Mouse (Mus musculus) small intestine, adult 10 weeks (tissue): ENCODE data around the gene Prkcsh. TPM values are rescaled to one million over a fixed set of nuclear protein-coding genes. Genes with fewer than 3 reads are reported as not detected.

ENCODE experiments used
- polyA plus RNA-seq: library from polyadenylated mRNA; stranded (reverse); fragments of 350-450 nt; fragmentation: Illumina TruSeq; extraction: RNeasy Lipid Tissue Mini Kit (QIAGEN cat#74804); gene quantifications from one replicate; pipeline ENCODE4 v1.2.3, GENCODE M21; 2014; ENCODE audit warnings: low replicate concordance

Gene Prkcsh
- polyA plus RNA-seq = 4.0 TPM

DNA sequence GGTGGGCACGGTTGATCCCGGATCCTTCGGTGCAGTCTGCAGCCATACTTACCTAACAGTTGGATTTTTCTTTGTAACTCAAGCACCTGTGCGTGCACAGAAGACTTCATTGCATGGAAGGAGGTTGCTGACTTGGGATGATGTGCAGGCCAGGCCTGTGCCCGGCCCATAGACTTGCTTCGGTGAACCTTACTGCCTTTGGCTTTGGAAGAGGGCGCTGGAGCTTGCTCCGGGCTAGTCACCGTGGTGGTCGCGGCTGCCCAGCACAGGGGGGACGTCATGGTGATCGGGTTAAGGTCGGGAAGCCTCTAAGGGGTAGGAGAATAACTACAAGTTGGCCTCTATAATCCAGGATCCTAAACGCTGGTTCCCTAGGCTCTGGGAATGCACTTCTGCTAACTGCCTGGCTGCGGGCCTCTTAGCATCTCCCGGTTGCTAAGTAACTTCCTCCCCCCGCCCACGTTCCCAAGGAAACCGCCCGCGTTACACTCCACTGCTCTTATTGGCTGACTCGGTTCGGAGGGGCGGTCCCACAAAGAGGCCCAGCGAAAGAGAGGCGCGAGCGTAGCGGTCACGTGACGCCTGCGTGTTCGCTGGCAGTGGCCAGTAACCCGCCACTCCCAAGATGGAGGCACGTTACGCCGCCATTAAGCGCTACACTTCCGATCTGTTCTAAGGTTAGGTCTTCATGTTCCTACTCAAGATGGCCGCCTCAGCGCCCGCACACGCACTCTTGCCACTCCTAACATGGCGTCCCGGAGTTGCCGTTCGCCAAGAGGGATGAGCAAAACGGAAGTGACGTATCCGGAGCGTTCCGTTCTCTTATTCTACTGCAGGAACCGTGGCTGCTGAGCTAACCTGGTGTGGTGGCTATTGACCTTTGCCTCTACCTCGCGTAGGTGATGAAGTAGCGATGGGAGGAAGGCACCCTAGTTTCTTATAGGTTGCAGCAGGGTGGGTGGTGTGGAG is at the start of gene Prkcsh, which contains the start of gene Ccdc151:
Gene Prkcsh, plus strand, starts transcription at position 613 of the 969 bp plus-strand sequence.
Gene Ccdc151, minus strand, starts transcription at position 441 of the 969 bp plus-strand sequence.

DNA sequence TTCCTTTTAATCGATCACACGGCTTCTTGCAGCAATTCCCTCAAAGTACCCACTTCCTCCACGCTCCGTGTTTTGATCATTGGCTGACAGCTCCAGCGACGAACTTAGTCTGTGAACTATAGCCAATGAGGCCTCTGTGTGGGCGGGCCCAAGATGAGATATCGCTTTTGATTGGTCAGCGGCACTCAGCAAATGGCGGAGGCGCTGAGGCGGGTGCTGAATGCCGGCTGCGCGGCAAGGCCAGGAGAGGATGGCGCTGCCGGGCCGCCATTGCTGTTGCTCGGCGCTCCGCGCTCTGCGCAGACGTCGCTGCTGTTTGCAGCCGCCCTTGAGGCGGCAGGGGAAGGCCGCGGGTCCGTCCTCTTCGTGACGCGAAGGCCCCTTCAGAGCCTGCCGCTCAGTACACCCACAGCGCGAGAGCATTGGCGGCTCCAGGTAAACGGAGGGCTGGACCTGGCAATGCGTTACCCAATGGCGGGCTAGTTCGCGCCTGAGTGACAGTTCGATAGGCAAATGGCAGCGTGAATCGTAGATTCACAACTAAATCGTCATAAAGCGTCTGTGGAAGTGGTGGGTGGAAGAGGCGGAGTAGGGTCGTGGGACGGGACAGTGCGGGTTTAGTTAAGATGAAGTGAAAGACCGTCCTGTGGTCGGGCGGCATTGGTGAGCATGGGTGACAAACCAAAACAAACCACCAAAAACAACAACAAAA is 46.9 kb upstream of the Prkcsh start, which contains the start of gene Swsap1:
Gene Swsap1, plus strand, starts transcription at position 186 of the 712 bp plus-strand sequence.

DNA sequence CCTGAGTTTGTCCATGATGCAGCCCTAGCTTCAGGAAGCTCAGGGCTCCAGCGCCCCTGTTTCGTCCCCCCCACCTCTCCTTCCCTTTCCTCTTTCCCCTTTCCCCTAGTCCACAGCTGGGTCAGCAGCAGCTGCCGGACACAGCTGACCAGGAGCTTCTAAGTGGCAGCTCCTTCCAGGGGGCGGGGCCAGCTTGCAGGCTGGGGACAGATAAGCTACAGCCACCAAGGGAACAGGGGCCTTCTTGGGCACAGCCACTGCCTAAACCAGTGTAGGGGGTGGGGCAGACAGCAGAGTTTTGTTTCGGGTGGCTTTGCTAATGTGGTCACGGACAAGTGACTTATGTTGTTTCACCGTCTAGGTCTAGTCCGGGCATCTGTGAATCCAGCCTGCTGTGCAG is 39.2 kb upstream of the Prkcsh start, which contains the start of gene Epor:
Gene Epor, minus strand, starts transcription at position 90 of the 400 bp plus-strand sequence.

DNA sequence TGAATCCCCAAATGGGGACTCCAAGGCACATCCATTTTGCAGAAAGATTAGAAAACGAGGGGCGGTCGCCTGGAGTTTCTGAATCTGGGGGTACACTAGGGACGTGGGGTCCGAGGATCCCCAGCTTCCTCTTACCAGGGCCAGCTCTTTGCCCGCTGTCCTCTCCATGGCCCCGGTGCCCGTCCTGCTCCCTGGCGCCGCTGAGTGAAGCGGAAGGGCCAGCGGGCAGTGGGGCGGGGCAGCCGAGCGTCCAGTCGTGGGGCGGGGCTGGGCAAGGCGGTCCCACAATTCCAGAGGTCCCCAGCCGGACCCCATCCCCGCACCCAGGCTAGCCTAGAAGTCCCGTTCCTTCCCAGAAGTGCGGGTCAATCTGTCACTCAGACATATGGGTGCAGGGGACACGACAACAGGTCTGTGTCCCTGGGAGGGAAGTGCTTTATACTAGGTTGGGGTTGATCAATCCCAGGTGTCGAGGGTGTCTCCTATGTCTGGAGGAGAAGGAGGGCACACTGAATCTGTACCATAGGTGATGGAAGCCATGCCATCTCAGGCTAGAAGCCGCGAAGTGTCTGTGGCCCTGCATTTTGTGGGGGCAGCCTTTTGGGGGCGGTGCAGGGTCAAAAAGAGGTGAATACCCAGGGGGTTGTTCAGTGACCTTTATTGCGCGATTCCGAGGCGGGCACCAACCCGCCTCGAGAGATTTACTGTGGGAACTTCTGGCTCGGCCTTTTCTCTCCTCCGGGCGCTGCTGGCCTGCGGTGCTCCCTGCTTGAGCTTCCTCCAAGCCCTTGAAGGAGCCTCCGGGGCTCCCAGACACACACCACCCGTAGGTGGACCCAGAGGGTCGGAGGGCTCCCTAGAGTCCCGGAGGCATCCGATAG is 13.1 kb upstream of the Prkcsh start, which contains the start of gene Rgl3:
Gene Rgl3, minus strand, starts transcription at position 217 of the 881 bp plus-strand sequence.

DNA sequence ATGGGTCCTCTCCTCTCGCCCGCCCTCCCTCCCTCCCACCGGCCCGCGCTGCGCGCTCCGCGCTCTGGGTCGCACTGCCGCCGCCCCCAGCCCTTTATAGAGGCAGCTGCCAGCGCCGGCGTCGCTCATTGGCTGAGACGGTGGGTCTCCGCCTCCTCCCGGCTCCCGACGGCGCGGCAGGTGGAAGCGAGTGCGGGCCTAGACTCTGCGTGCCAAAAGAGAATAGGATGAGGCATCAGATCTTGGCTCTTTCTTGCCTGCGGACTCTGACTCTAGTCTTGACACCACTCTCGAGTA is 49.3 kb downstream of the Prkcsh start, which contains the start of gene Elavl3:
Gene Elavl3, minus strand, starts transcription at position 66 of the 297 bp plus-strand sequence.

Other genes with a start within 250 kb of the Prkcsh start
- 7.9 TPM for gene Spc24, start 242.5 kb upstream of the Prkcsh start, polyA plus RNA-seq
- 2.1 TPM for gene Kank2, start 204.1 kb upstream of the Prkcsh start, polyA plus RNA-seq
- not detected for gene Angptl8, start 167.3 kb upstream of the Prkcsh start, polyA plus RNA-seq
- gene Dock6, start 150.2 kb upstream of the Prkcsh start, polyA plus RNA-seq = 2.5 TPM
- 2.6 TPM for gene Rab3d, start 84.6 kb upstream of the Prkcsh start, polyA plus RNA-seq
- not detected for gene Ccdc159, start 75.3 kb upstream of the Prkcsh start, polyA plus RNA-seq
- gene Tmem205, start 75.2 kb upstream of the Prkcsh start, polyA plus RNA-seq = 0.67 TPM
- 0.15 TPM for gene Plppr2, start 65.8 kb upstream of the Prkcsh start, polyA plus RNA-seq
- 2.8 TPM for gene Swsap1, start 47.1 kb upstream of the Prkcsh start, polyA plus RNA-seq
- not detected for gene Epor, start 39.3 kb upstream of the Prkcsh start, polyA plus RNA-seq
- gene Rgl3, start 13.4 kb upstream of the Prkcsh start, polyA plus RNA-seq = not detected
- not detected for gene Ccdc151, start 172 bp upstream of the Prkcsh start, polyA plus RNA-seq
- 0.37 TPM for gene Elavl3, start 49.2 kb downstream of the Prkcsh start, polyA plus RNA-seq
- not detected for gene Gm49318, start 68.5 kb downstream of the Prkcsh start, polyA plus RNA-seq
- gene Zfp653, start 68.6 kb downstream of the Prkcsh start, polyA plus RNA-seq = not detected
- 2.3 TPM for gene Ecsit, start 82.6 kb downstream of the Prkcsh start, polyA plus RNA-seq
- gene Cnn1, start 96.4 kb downstream of the Prkcsh start, polyA plus RNA-seq = 48.9 TPM
- 0.97 TPM for gene Elof1, start 114.4 kb downstream of the Prkcsh start, polyA plus RNA-seq
- 5.3 TPM for gene Acp5, start 132.9 kb downstream of the Prkcsh start, polyA plus RNA-seq
- gene Pigyl, start 154.0 kb downstream of the Prkcsh start, polyA plus RNA-seq = not detected
- gene Zfp872, start 185.3 kb downstream of the Prkcsh start, polyA plus RNA-seq = 0.19 TPM
- gene Zfp809, start 222.9 kb downstream of the Prkcsh start, polyA plus RNA-seq = 74.5 TPM